Mouse (Mus musculus) liver, adult 2 months (tissue): Measurements from ENCODE around the gene Sbno1.

Experiments
- CTCF ChIP-seq: fragments of 200-500 bp; IDR thresholded peaks from 2 replicates; pipeline ENCODE4 v1.5.1; 2011; ENCODE audit warnings: low read depth, low read length, control low read depth
- POLR2A ChIP-seq: fragments of 200-500 bp; IDR thresholded peaks from 2 replicates; pipeline ENCODE4 v1.6.1; 2011; ENCODE audit warnings: low read length, control low read depth; ENCODE audit not compliant: insufficient read depth; ENCODE audit errors: extremely low read depth

DNA sequence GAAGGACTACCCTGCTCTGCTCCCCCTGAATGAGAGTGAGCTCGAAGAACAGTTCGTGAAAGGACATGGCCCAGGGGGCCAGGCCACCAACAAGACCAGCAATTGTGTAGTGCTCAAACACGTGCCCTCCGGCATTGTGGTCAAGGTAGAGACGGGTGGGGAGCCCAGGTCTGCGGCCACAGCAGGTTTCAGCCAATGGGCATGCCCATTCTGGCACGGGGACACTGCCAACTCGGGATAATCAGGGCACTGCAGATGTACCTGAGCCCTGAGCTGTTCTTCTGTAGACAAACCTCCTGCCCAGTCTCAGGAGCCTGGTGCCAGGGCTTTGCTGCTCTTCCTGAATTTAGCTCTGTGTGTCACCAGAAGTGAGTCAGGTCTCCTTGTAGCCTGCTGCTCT, 87.0 kb downstream of the Sbno1 start:
- TF ChIP-seq POLR2A = no peak
- TF ChIP-seq CTCF = no peak
